Mouse (Mus musculus) G1E (cell line): ENCODE measurements around the gene Fgd5.

Experiments
- CTCF ChIP-seq: IDR thresholded peaks from 2 replicates; pipeline ENCODE4 v1.5.1; 2012; ENCODE audit warnings: low read depth, low read length, inconsistent platforms, mixed read lengths
- GATA1 ChIP-seq: IDR thresholded peaks from 2 replicates; pipeline ENCODE4 v1.6.1; 2012; ENCODE audit warnings: borderline replicate concordance, low read length, inconsistent platforms, mixed read lengths

DNA sequence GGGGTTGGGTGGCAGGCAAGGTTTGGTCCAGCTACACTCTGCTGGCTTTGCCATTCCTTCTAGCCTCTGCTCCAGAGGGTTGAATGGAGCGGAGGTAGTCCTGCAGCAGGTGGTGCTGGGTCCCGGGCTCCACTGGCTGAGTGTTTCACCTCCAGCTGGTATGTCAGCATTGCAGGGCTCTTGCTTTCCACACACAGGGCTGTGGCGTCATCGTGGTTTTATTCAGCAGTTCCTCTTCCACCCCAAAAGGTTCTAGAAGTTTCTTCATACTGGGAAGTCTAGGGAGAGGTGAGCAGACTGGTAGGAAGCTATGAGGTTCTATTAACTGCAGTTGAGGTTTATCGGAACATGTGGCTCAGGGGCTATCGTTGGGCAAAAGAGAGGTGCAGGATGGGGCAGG lies 34.4 kb downstream of the Fgd5 start:
- TF ChIP-seq CTCF: no peak
- no peak for TF ChIP-seq GATA1
